Mouse (Mus musculus): ENCODE measurements around the gene Rcan3.

DNA sequence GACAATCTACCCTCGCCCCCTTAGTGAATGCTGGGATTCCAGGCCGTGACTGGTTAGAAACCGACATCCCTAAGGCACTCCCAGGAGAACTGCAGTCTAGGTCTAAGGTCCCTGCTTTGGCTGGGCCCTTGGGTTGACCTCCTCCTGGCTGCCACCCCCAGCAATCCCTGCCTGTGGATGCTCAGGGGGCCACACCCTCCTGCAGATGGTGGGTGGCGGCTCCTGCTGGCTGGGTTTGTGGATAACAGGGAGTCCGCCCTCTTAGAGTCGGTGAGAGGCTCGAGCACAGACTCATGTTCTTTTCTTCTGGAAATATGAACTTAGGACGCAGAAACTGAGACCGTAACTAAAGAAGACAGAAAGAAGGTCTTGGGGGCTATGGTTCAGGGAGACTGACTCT is 46.7 kb upstream of the Rcan3 start:
- TF ChIP-seq CTCF (IDR thresholded peaks at IDR 0.05; ENCODE audit: low read depth, low read length) (no peak), POLR2A (IDR thresholded peaks at IDR 0.05; ENCODE audit: borderline replicate concordance, low read depth, low read length) (no peak)
